Mouse (Mus musculus) embryonic facial prominence, embryonic 14.5 days (tissue): ENCODE measurements at regions not wholly inside any gene's neighbourhood (a gene's known extent, or its start where the extent isn't known, plus 50 kb on each side); places are given as distances from the start of the nearest gene placed in this dataset.

Source experiments
- ATAC-seq: fragments of 200-750 bp; cut with Nextera tagmentation; 2 replicates; pipeline ENCODE4 v1.8.0; 2017; ENCODE audit warnings: low read depth, moderate number of reproducible peaks, moderate TSS enrichment
- DNase-seq: peaks from one replicate; pipeline ENCODE4 v3.0.0-alpha.2; 2015; ENCODE audit warnings: low spot score
- H3K27ac ChIP-seq: fragments of 300-500 bp; sonication (generic); replicated peaks from 2 replicates; pipeline ENCODE4 v1.5.1; 2014; ENCODE audit warnings: low read depth, mild to moderate bottlenecking, low read length, moderate library complexity
- H3K27me3 ChIP-seq: fragments of 300-500 bp; sonication (generic); replicated peaks from 2 replicates; pipeline ENCODE4 v1.6.1; 2014; ENCODE audit warnings: low read length; ENCODE audit not compliant: control insufficient read depth, insufficient read depth
- H3K36me3 ChIP-seq: fragments of 300-500 bp; sonication (generic); 2 replicates; pipeline ENCODE4 v1.6.1; 2014; ENCODE audit warnings: low read length, mixed read lengths; ENCODE audit not compliant: control insufficient read depth, insufficient read depth
- H3K4me1 ChIP-seq: fragments of 300-500 bp; sonication (generic); 2 replicates; pipeline ENCODE4 v1.6.1; 2014; ENCODE audit warnings: antibody characterized with exemption, low read length; ENCODE audit not compliant: control insufficient read depth, insufficient read depth
- H3K4me2 ChIP-seq: fragments of 300-500 bp; sonication (generic); 2 replicates; pipeline ENCODE4 v1.6.1; 2014; ENCODE audit warnings: low read depth, mild to moderate bottlenecking, low read length, moderate library complexity, mixed read lengths
- H3K4me3 ChIP-seq: fragments of 300-500 bp; sonication (generic); 2 replicates; pipeline ENCODE4 v1.5.1; 2014; ENCODE audit warnings: low read depth, mild to moderate bottlenecking, low read length
- H3K9ac ChIP-seq: fragments of 300-500 bp; sonication (generic); 2 replicates; pipeline ENCODE4 v1.6.1; 2014; ENCODE audit warnings: low read depth, mild to moderate bottlenecking, low read length, moderate library complexity, mixed read lengths
- H3K9me3 ChIP-seq: fragments of 300-500 bp; sonication (generic); 2 replicates; pipeline ENCODE4 v1.6.1; 2016; ENCODE audit warnings: low read length; ENCODE audit not compliant: control insufficient read depth
- WGBS: fragments of 180-500 bp; shearing (Covaris S2); extraction: QIAGEN DNeasy Blood & Tissue Kit; methylation state at CpG from one replicate; pipeline ENCODE4 v1.1.7; 2014; 5-methylcytosine and 5-hydroxymethylcytosine counted together

GRCm38 (mm10) chr5:21109030-21109429, 53.3 kb upstream of the Ptpn12 start:
- DNase-seq (no peak), ATAC-seq (no peak)
- no peak overlapping the region for H3K27ac ChIP-seq
- WGBS, result 95% methylated on average over 1 of the region's 1 CpGs
- no peaks in the 10 kb centered on the region for H3K36me3 ChIP-seq
- H3K9me3 ChIP-seq, result no peaks in the 10 kb centered on the region
- H3K4me2 ChIP-seq, result no peak overlapping the region
- no peaks in the 10 kb centered on the region for H3K27me3 ChIP-seq
- H3K9ac ChIP-seq, result no peak overlapping the region
- no peak overlapping the region for H3K4me3 ChIP-seq
- H3K4me1 ChIP-seq, result no peaks in the 10 kb centered on the region

- no peaks in the 10 kb centered on the region for H3K9me3 ChIP-seq
- no peaks in the 10 kb centered on the region for H3K27me3 ChIP-seq
- WGBS, result 91% methylated on average over 2 of the region's 2 CpGs
- H3K4me2 ChIP-seq, result no peak overlapping the region
- DNase-seq, result no peak
- no peak overlapping the region for H3K4me3 ChIP-seq
- H3K36me3 ChIP-seq, result no peaks in the 10 kb centered on the region
- ATAC-seq, result no peak
- H3K27ac ChIP-seq, result no peak overlapping the region
- H3K9ac ChIP-seq, result no peak overlapping the region
- H3K4me1 ChIP-seq, result no peaks in the 10 kb centered on the region
These were observed 57.7 kb upstream of the Ptpn12 start for GRCm38 (mm10) chr5:21113377-21113776.

GRCm38 (mm10) chr5:21115552-21115951, 59.8 kb upstream of the Ptpn12 start:
- H3K4me1 ChIP-seq, result no peaks in the 10 kb centered on the region
- H3K36me3 ChIP-seq, result no peaks in the 10 kb centered on the region
- no peaks in the 10 kb centered on the region for H3K27me3 ChIP-seq
- H3K4me3 ChIP-seq, result no peak overlapping the region
- no peak overlapping the region for H3K9ac ChIP-seq
- ATAC-seq (no peak), DNase-seq (peak; percentile 42)
- H3K9me3 ChIP-seq, result no peaks in the 10 kb centered on the region
- no peak overlapping the region for H3K4me2 ChIP-seq
- WGBS, result 72% methylated on average over 1 of the region's 1 CpGs
- H3K27ac ChIP-seq, result no peak overlapping the region

- no peaks in the 10 kb centered on the region for H3K27me3 ChIP-seq
- ATAC-seq, result no peak
- WGBS, result 69% methylated on average over 1 of the region's 1 CpGs
- no peaks in the 10 kb centered on the region for H3K36me3 ChIP-seq
- no peak for DNase-seq
- H3K4me1 ChIP-seq, result no peaks in the 10 kb centered on the region
- no peaks in the 10 kb centered on the region for H3K9me3 ChIP-seq
- no peak overlapping the region for H3K27ac ChIP-seq
- no peak overlapping the region for H3K4me2 ChIP-seq
- H3K4me3 ChIP-seq, result no peak overlapping the region
- no peak overlapping the region for H3K9ac ChIP-seq
These were observed 63.0 kb upstream of the Gsap start for GRCm38 (mm10) chr5:21123081-21123480.

- Histone ChIP-seq H3K36me3 (no peaks in the 10 kb centered on the region), H3K4me3 (no peak overlapping the region), H3K4me2 (no peak overlapping the region), H3K27me3 (no peaks in the 10 kb centered on the region), H3K9ac (no peak overlapping the region), H3K4me1 (no peaks in the 10 kb centered on the region), H3K27ac (no peak overlapping the region), H3K9me3 (no peaks in the 10 kb centered on the region)
- 77% methylated on average over 5 of the region's 5 CpGs for WGBS
- ATAC-seq (peak; percentile 75; the same call in 1 of the 2 replicates), DNase-seq (peak; percentile 45)
These were observed 61.0 kb upstream of the Gsap start for GRCm38 (mm10) chr5:21125085-21125484.

GRCm38 (mm10) chr5:21131173-21131572, 54.9 kb upstream of the Gsap start:
- Histone ChIP-seq H3K9ac (no peak overlapping the region), H3K4me3 (no peak overlapping the region), H3K36me3 (no peaks in the 10 kb centered on the region), H3K27ac (no peak overlapping the region), H3K4me1 (peaks cover 8% of the 10 kb centered on the region; the same call in 1 of the 2 replicates), H3K4me2 (no peak overlapping the region), H3K27me3 (no peaks in the 10 kb centered on the region), H3K9me3 (no peaks in the 10 kb centered on the region)
- DNase-seq (no peak), ATAC-seq (no peak)
- WGBS, result 90% methylated on average over 2 of the region's 2 CpGs

GRCm38 (mm10) chr5:21131943-21132342, 54.1 kb upstream of the Gsap start:
- Histone ChIP-seq H3K4me2 (no peak overlapping the region), H3K4me1 (peaks cover 8% of the 10 kb centered on the region; the same call in 1 of the 2 replicates), H3K9me3 (no peaks in the 10 kb centered on the region), H3K36me3 (no peaks in the 10 kb centered on the region), H3K9ac (no peak overlapping the region), H3K27me3 (no peaks in the 10 kb centered on the region), H3K27ac (no peak overlapping the region), H3K4me3 (no peak overlapping the region)
- ATAC-seq (no peak), DNase-seq (no peak)
- 78% methylated on average over 3 of the region's 3 CpGs for WGBS

GRCm38 (mm10) chr5:21135476-21135875, 50.6 kb upstream of the Gsap start:
- Histone ChIP-seq H3K9ac (no peak overlapping the region), H3K27me3 (no peaks in the 10 kb centered on the region), H3K4me2 (no peak overlapping the region), H3K36me3 (no peaks in the 10 kb centered on the region), H3K4me1 (peaks cover 8% of the 10 kb centered on the region; the same call in 1 of the 2 replicates), H3K4me3 (no peak overlapping the region), H3K27ac (no peak overlapping the region; the same call in 1 of the 2 replicates), H3K9me3 (no peaks in the 10 kb centered on the region)
- no peak for DNase-seq
- ATAC-seq, result no peak
- WGBS, result 64% methylated on average over 3 of the region's 3 CpGs

- DNase-seq (peak; percentile 55), ATAC-seq (no peak)
- Histone ChIP-seq H3K27me3 (no peaks in the 10 kb centered on the region), H3K4me1 (peaks cover 8% of the 10 kb centered on the region; the same call in 1 of the 2 replicates), H3K4me3 (no peak overlapping the region), H3K4me2 (no peak overlapping the region), H3K27ac (no peak overlapping the region; the same call in 1 of the 2 replicates), H3K36me3 (no peaks in the 10 kb centered on the region), H3K9ac (no peak overlapping the region), H3K9me3 (no peaks in the 10 kb centered on the region)
- 47% methylated on average over 3 of the region's 3 CpGs for WGBS
These were observed 50.0 kb upstream of the Gsap start for GRCm38 (mm10) chr5:21136081-21136480.
